Mouse (Mus musculus) megakaryocyte, adult 5-6 weeks (primary cell): Measurements from ENCODE around the gene Tcf7. TPM values are rescaled to one million over a fixed set of nuclear protein-coding genes. Genes with fewer than 3 reads are reported as not detected.
A peak's percentile ranks its signal among the peaks of the same experiment; 100 is the strongest.

Source experiments
- ATAC-seq: 2 replicates; pipeline ENCODE4 v1.8.0; 2016; ENCODE audit warnings: mild to moderate bottlenecking, inconsistent platforms; ENCODE audit not compliant: poor library complexity, severe bottlenecking
- total RNA-seq, 2 experiments: library from RNA; stranded (forward) in 1 of 2; stranded (reverse) in 1 of 2; fragments of 153-499, 151-499 nt in 1 of 2; fragments of 221-1000, 200-1000 nt in 1 of 2; gene quantifications; 2 replicates each; pipeline versions ENCODE4 v1.2.3 to v1.2.4; 2015 to 2017

Tcf7 gene
- total RNA-seq, 2 experiments from 2014 or later: 1.2 to 6.9 TPM

- no peak for ATAC-seq
Observed at GRCm38 (mm10) chr11:52283596-52284571, 1.1 kb upstream of the Tcf7 start.

GRCm38 (mm10) chr11:52282420-52282773, 417 bp downstream of the Tcf7 start:
- ATAC-seq: no peak

- no peak for ATAC-seq
Observed at GRCm38 (mm10) chr11:52281568-52282328, 1.1 kb downstream of the Tcf7 start.

GRCm38 (mm10) chr11:52280566-52281455, 2.0 kb downstream of the Tcf7 start:
- no peak for ATAC-seq

- no peak for ATAC-seq
Observed at GRCm38 (mm10) chr11:52279611-52280145, 3.1 kb downstream of the Tcf7 start.

GRCm38 (mm10) chr11:52278991-52279390, 3.8 kb downstream of the Tcf7 start:
- ATAC-seq: no peak

GRCm38 (mm10) chr11:52278164-52278563, 4.7 kb downstream of the Tcf7 start:
- no peak for ATAC-seq

GRCm38 (mm10) chr11:52277433-52278150, 5.2 kb downstream of the Tcf7 start:
- no peak for ATAC-seq

- no peak for ATAC-seq
Observed at GRCm38 (mm10) chr11:52276961-52277391, 5.8 kb downstream of the Tcf7 start.

- ATAC-seq: no peak
Observed at GRCm38 (mm10) chr11:52275774-52276555, 6.8 kb downstream of the Tcf7 start.

GRCm38 (mm10) chr11:52275366-52275765, 7.4 kb downstream of the Tcf7 start:
- ATAC-seq: peak; percentile 52

GRCm38 (mm10) chr11:52274456-52275112, 8.2 kb downstream of the Tcf7 start:
- ATAC-seq: no peak

- ATAC-seq: no peak
Observed at GRCm38 (mm10) chr11:52273942-52274330, 8.9 kb downstream of the Tcf7 start.

- ATAC-seq: no peak
Observed at GRCm38 (mm10) chr11:52273183-52273941, 9.5 kb downstream of the Tcf7 start.

GRCm38 (mm10) chr11:52272619-52273018, 10.2 kb downstream of the Tcf7 start:
- no peak for ATAC-seq

- no peak for ATAC-seq
Observed at GRCm38 (mm10) chr11:52271765-52272495, 10.9 kb downstream of the Tcf7 start.

- no peak for ATAC-seq
Observed at GRCm38 (mm10) chr11:52269841-52270240, 13.0 kb downstream of the Tcf7 start.
